13 mouse cellular contexts compared by ENCODE assay signal in genomic region chr15:85700716-85701115, GRCm38 (mm10). TPM values are rescaled to one million over a fixed set of nuclear protein-coding genes. Genes with fewer than 3 reads are reported as not detected.
DNase-seq lines count a peak whose midpoint lies in the region; ATAC-seq and TF ChIP-seq lines count a peak whose summit lies in the region.
"Had no signal": no experiment of that assay in that cellular context is flagged by ENCODE, and none has a peak within 500 bp of the region (broad histone marks: within the 10 kb centered on the region; RNA-seq: fewer than 3 reads in every experiment).

No protein-coding gene starts in this region.

- H3K4me3 ChIP-seq in forebrain, embryonic 13.5 days: no peak overlapping the region
- no peak overlapping the region for H3K4me3 ChIP-seq in forebrain, embryonic 11.5 days (ENCODE audit: low read depth, low read length)
- H3K4me3 ChIP-seq in kidney, postnatal 0 days (replicated peaks; ENCODE audit: low read depth, low read length): no peak overlapping the region
- H3K4me3 ChIP-seq in cortical plate, adult 2 months (ENCODE audit: insufficient read depth, low read length): no peak overlapping the region
- H3K4me3 ChIP-seq: heart, embryonic 12.5 days; myocyte had no signal

- H3K4me2 ChIP-seq in forebrain, embryonic 13.5 days: no peak overlapping the region
- H3K4me2 ChIP-seq in forebrain, embryonic 11.5 days (ENCODE audit: low read depth, low read length, severe bottlenecking): no peak overlapping the region
- no peak overlapping the region for H3K4me2 ChIP-seq in kidney, postnatal 0 days (ENCODE audit: low read length)
- H3K4me2 ChIP-seq: heart, embryonic 12.5 days had no signal

- H3K27ac ChIP-seq in forebrain, embryonic 13.5 days: peak overlapping the region; percentile 48
- H3K27ac ChIP-seq in forebrain, embryonic 11.5 days (ENCODE audit: low read depth, low read length): no peak overlapping the region
- 0 out of 2 replicates have a peak overlapping the region, but pooled peaks have one; percentile 80 for H3K27ac ChIP-seq in kidney, postnatal 0 days
- peak overlapping the region; percentile 63 for H3K27ac ChIP-seq in cortical plate, adult 2 months (ENCODE audit: insufficient read depth, low read length)

- TF ChIP-seq POLR2A in cortical plate, adult 2 months (IDR thresholded peaks at IDR 0.05; ENCODE audit: extremely low read depth, insufficient read depth, low read length): no peak

- no peaks in the 10 kb centered on the region for H3K9me3 ChIP-seq in forebrain, embryonic 13.5 days (replicated peaks)
- H3K9me3 ChIP-seq in forebrain, embryonic 11.5 days (ENCODE audit: control insufficient read depth, low read length): no peaks in the 10 kb centered on the region
- no peaks in the 10 kb centered on the region for H3K9me3 ChIP-seq in kidney, postnatal 0 days (replicated peaks; ENCODE audit: low read length)
- H3K9me3 ChIP-seq: heart, embryonic 12.5 days had no signal

- TF ChIP-seq CTCF in kidney, postnatal 0 days (IDR thresholded peaks at IDR 0.05; ENCODE audit: low read depth): no peak
- TF ChIP-seq CTCF in cortical plate, adult 2 months (IDR thresholded peaks at IDR 0.05; ENCODE audit: extremely low read depth, insufficient read depth, low read length): no peak

- no peak for ATAC-seq in forebrain, embryonic 13.5 days
- no peak for ATAC-seq in forebrain, embryonic 11.5 days (replicated peaks; ENCODE audit: low FRiP score)
- no peak for ATAC-seq in kidney, postnatal 0 days (replicated peaks; ENCODE audit: low FRiP score, low read depth)
- no peak for ATAC-seq in inflammation-experienced regulatory T-cells, adult 6 months
- ATAC-seq in monocyte, adult 5-6 weeks (replicated peaks; ENCODE audit: insufficient number of reproducible peaks, low FRiP score, low TSS enrichment, poor library complexity, severe bottlenecking): no peak

- 87% methylated on average over 9 of the region's 9 CpGs for WGBS in forebrain, embryonic 13.5 days
- 91% methylated on average over 9 of the region's 9 CpGs for WGBS in forebrain, embryonic 11.5 days
- 80% methylated on average over 9 of the region's 9 CpGs for WGBS in kidney, postnatal 0 days

- H3K4me1 ChIP-seq in forebrain, embryonic 13.5 days: peaks cover 30% of the 10 kb centered on the region
- no peaks in the 10 kb centered on the region for H3K4me1 ChIP-seq in forebrain, embryonic 11.5 days (replicated peaks; ENCODE audit: control insufficient read depth, insufficient read depth, low read length)
- H3K4me1 ChIP-seq in kidney, postnatal 0 days (replicated peaks; ENCODE audit: insufficient read depth, low read length): peaks cover 41% of the 10 kb centered on the region
- peaks cover 7% of the 10 kb centered on the region for H3K4me1 ChIP-seq in cortical plate, adult 2 months (ENCODE audit: control insufficient read depth, insufficient read depth, low read length)
- H3K4me1 ChIP-seq: heart, embryonic 12.5 days had no signal

- DNase-seq in forebrain, embryonic 11.5 days (ENCODE audit: low spot score): no peak
- no peak for DNase-seq in kidney, postnatal 0 days (ENCODE audit: low spot score)
- no peak for DNase-seq in kidney, adult 8-10 months
- DNase-seq in MN1 (ENCODE audit: low spot score): peak; percentile 31
- DNase-seq: B cell, adult 2 months; lung, postnatal 4 days; thymus, postnatal 4 days had no signal

- no peak overlapping the region for H3K9ac ChIP-seq in forebrain, embryonic 13.5 days
- no peak overlapping the region for H3K9ac ChIP-seq in forebrain, embryonic 11.5 days (ENCODE audit: low read length)
- no peak overlapping the region for H3K9ac ChIP-seq in kidney, postnatal 0 days (ENCODE audit: low read depth, low read length)
- H3K9ac ChIP-seq: heart, embryonic 12.5 days had no signal

- H3K36me3 ChIP-seq in forebrain, embryonic 13.5 days (ENCODE audit: poor library complexity, severe bottlenecking): peaks cover 98% of the 10 kb centered on the region
- no peaks in the 10 kb centered on the region; the same call in 1 of the 2 replicates for H3K36me3 ChIP-seq in forebrain, embryonic 11.5 days (ENCODE audit: control insufficient read depth, insufficient read depth, low read length)
- peaks cover 78% of the 10 kb centered on the region for H3K36me3 ChIP-seq in kidney, postnatal 0 days (ENCODE audit: insufficient read depth, low read length)

- no peaks in the 10 kb centered on the region for H3K27me3 ChIP-seq in forebrain, embryonic 13.5 days
- no peaks in the 10 kb centered on the region for H3K27me3 ChIP-seq in forebrain, embryonic 11.5 days (ENCODE audit: control insufficient read depth, insufficient read depth, low read length)
- no peaks in the 10 kb centered on the region for H3K27me3 ChIP-seq in kidney, postnatal 0 days (ENCODE audit: insufficient read depth, low read length)

RNA-seq across cellular contexts. Expression of gene Ppara, which starts 34.1 kb away (rescaled TPM):
- 0.44 and 0.63 TPM in 2 replicates for polyA plus RNA-seq in forebrain, embryonic 13.5 days (2015; fragmentation: Nextera tagmentation; extraction: Ambion mirVana)
- polyA plus RNA-seq in forebrain, embryonic 11.5 days (2014; fragmentation: Nextera tagmentation; extraction: Ambion mirVana): 0.31 and 0.51 TPM in 2 replicates
- 10.9 and 12.0 TPM in 2 replicates for polyA plus RNA-seq in kidney, postnatal 0 days (2015; fragmentation: Nextera tagmentation; extraction: Ambion mirVana)
- polyA plus RNA-seq in cortical plate, adult 2 months (2012; rRNA removed): 1.8 and 2.0 TPM in 2 replicates
- not detected for polyA plus RNA-seq in inflammation-experienced regulatory T-cells, adult 6 months (2017; shearing (Covaris generic))
- not detected in 3 replicates for total RNA-seq in monocyte, adult 5-6 weeks (2017)
